Mouse (Mus musculus) midbrain, embryonic 10.5 days (tissue): ENCODE data around the gene Dnajc14. TPM values are rescaled to one million over a fixed set of nuclear protein-coding genes. Genes with fewer than 3 reads are reported as not detected.
"Not testable (repeated sequence)": the region's sequence is repeated elsewhere in the genome, so short reads cannot be mapped to it uniquely, and the experiment has no call there.

ENCODE experiments used
- DNase-seq: peaks from one replicate; pipeline ENCODE4 v3.0.0-alpha.2; 2017; ENCODE audit warnings: low spot score
- H3K27ac ChIP-seq: fragments of 300-500 bp; sonication (generic); replicated peaks from 2 replicates; pipeline ENCODE4 v1.5.1; 2016; ENCODE audit warnings: mild to moderate bottlenecking
- H3K27me3 ChIP-seq: fragments of 300-500 bp; sonication (generic); 2 replicates; pipeline ENCODE4 v1.6.1; 2016; ENCODE audit warnings: low read depth, mild to moderate bottlenecking; ENCODE audit not compliant: poor library complexity, severe bottlenecking
- H3K36me3 ChIP-seq: fragments of 300-500 bp; sonication (generic); 2 replicates; pipeline ENCODE4 v1.6.1; 2016; ENCODE audit warnings: mild to moderate bottlenecking, moderate library complexity
- H3K4me1 ChIP-seq: fragments of 300-500 bp; sonication (generic); 2 replicates; pipeline ENCODE4 v1.6.1; 2016
- H3K4me3 ChIP-seq: fragments of 300-500 bp; sonication (generic); 2 replicates; pipeline ENCODE4 v1.5.1; 2016; ENCODE audit warnings: mild to moderate bottlenecking, moderate library complexity
- H3K9me3 ChIP-seq: fragments of 300-500 bp; sonication (generic); replicated peaks from 2 replicates; pipeline ENCODE4 v1.6.1; 2016; ENCODE audit warnings: mild to moderate bottlenecking
- WGBS: fragments of 180-500 bp; shearing (Covaris S2); methylation state at CpG from one replicate; pipeline ENCODE4 v1.1.7; 2016; 5-methylcytosine and 5-hydroxymethylcytosine counted together
- polyA plus RNA-seq: library from polyadenylated mRNA; unstranded; fragments of >200 nt; fragmentation: Nextera tagmentation; extraction: Ambion mirVana; gene quantifications from 2 replicates; pipeline ENCODE4 v1.2.1, GENCODE M21; 2016

The Dnajc14 gene
- polyA plus RNA-seq, 1 experiment from 2014 or later: 50.7 TPM

DNA sequence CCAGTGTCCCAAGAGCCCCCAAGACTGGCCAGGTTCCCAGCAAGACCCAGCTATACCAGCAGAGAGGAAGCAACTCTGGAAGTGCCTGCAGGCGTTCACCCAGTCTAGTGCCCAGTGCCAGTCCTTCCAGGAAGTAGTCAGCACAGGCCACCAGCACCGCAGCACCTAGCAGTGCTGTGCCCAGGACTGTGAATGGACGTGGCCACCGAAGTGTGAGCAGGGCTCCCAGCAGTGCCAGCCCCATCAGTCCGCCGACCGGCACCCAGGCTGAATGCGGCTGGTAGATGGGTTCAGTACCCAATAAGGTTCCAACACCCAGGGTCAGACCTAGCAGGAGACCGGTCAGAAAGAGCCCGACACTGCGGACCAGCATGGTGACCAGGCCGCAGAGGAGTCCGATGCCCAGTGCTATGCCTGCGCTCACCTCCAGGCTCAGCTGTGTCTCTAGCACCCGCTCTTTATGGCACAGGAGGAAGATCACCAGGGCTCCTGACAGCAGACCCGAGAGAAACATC lies 1.8 kb upstream of the Dnajc14 start:
- no peaks in the 10 kb centered on the region for H3K9me3 ChIP-seq
- peaks cover 54% of the 10 kb centered on the region for H3K36me3 ChIP-seq
- no peak for DNase-seq
- peaks cover 33% of the 10 kb centered on the region for H3K4me1 ChIP-seq
- no peak overlapping the region; the same call in 1 of the 2 replicates for H3K4me3 ChIP-seq
- H3K27me3 ChIP-seq: no peaks in the 10 kb centered on the region
- WGBS: 82% methylated on average over 16 of the region's 16 CpGs
- no peak overlapping the region for H3K27ac ChIP-seq

GRCm38 (mm10) chr10:128802956-128803355 lies 906 bp upstream of the Dnajc14 start:
- peaks cover 42% of the 10 kb centered on the region for H3K4me1 ChIP-seq
- H3K9me3 ChIP-seq: no peaks in the 10 kb centered on the region
- no peaks in the 10 kb centered on the region for H3K27me3 ChIP-seq
- H3K4me3 ChIP-seq: peak overlapping the region; percentile 88
- peaks cover 59% of the 10 kb centered on the region for H3K36me3 ChIP-seq
- WGBS: 61% methylated on average over 4 of the region's 4 CpGs
- no peak for DNase-seq
- H3K27ac ChIP-seq: peak overlapping the region; percentile 97

GRCm38 (mm10) chr10:128803361-128803760 lies 501 bp upstream of the Dnajc14 start:
- H3K36me3 ChIP-seq: peaks cover 60% of the 10 kb centered on the region

GRCm38 (mm10) chr10:128804271-128805091 lies 619 bp downstream of the Dnajc14 start, which contains the start of gene Tmem198b:
Tmem198b (minus strand) TSS chr10:128804370.
- under 1% methylated on average over 28 of the region's 28 CpGs for WGBS

More at GRCm38 (mm10) chr10:128803361-128803760, 501 bp upstream of the Dnajc14 start:
- peak overlapping the region; percentile 97 for H3K27ac ChIP-seq
- no peak for DNase-seq
- 16% methylated on average over 6 of the region's 6 CpGs for WGBS
- no peaks in the 10 kb centered on the region for H3K9me3 ChIP-seq
- peak overlapping the region; percentile 88 for H3K4me3 ChIP-seq
- H3K4me1 ChIP-seq: peaks cover 46% of the 10 kb centered on the region
- H3K27me3 ChIP-seq: no peaks in the 10 kb centered on the region

DNA sequence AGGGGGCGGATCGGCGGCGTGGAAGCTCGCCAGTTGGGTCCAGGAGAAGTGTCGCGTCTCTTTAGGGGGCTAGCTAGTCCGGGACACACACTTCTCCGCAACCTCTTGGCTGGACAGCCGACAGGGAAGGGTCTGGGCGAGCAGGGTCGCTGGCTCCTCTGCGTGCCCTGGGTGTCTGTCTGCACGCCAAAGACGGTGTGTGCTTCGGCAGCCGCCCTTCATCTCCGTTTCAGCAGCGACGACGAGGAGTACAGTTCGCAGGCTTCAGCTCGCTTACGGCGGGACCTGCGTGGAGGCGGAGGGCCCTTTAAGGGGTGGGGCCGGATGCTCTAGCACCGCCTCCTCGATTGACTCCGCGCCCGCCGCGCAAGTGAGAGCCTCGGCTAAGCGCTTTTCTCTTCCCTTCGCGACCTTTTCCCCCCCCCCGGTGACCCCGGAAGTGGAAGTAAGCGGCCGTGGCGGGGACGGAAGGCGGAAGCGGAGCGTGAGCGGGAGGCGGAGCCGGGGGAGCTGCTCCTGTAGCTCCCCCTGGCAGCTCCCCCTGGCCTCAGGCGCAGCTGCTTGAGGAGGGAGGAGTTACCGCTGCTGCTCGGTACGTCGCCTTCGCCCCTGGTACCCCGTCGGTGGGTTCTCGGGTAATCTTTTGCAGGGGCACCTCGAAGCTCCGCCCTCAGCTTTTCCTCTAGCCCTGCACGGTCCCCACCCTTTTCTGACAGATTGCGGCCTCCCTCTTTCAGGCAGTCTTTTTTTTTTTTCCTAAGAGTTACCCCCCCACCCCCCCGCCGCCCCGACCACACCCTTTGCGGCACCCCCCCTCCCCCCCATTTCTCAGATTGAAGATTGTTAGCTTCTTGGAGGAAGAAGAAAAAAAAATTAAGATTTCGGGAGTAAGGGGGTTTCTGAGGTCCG lies 1.5 kb downstream of the Dnajc14 start:
- DNase-seq: peak; percentile 99
- peak overlapping the region; percentile 97 for H3K27ac ChIP-seq
- H3K9me3 ChIP-seq: no peaks in the 10 kb centered on the region
- WGBS: under 1% methylated on average over 70 of the region's 70 CpGs
- peaks cover 60% of the 10 kb centered on the region for H3K4me1 ChIP-seq
- H3K36me3 ChIP-seq: peaks cover 59% of the 10 kb centered on the region
- no peaks in the 10 kb centered on the region for H3K27me3 ChIP-seq
- peak overlapping the region; percentile 88 for H3K4me3 ChIP-seq

More at GRCm38 (mm10) chr10:128804271-128805091, 619 bp downstream of the Dnajc14 start, which contains the start of gene Tmem198b:
- Histone ChIP-seq H3K27ac (peak within 1 kb of the TSS; percentile 97), H3K4me3 (peak within 1 kb of the TSS; percentile 88), H3K9me3 (no peaks in the 10 kb centered on the region), H3K4me1 (peaks cover 58% of the 10 kb centered on the region), H3K36me3 (peaks cover 60% of the 10 kb centered on the region), H3K27me3 (no peaks in the 10 kb centered on the region)
- peak; percentile 84 for DNase-seq

GRCm38 (mm10) chr10:128806086-128806485 lies 2.2 kb downstream of the Dnajc14 start:
- Histone ChIP-seq H3K27me3 (no peaks in the 10 kb centered on the region), H3K36me3 (peaks cover 53% of the 10 kb centered on the region), H3K9me3 (no peaks in the 10 kb centered on the region), H3K4me1 (peaks cover 60% of the 10 kb centered on the region), H3K27ac (peak overlapping the region; percentile 97), H3K4me3 (peak overlapping the region; percentile 88)
- WGBS: 66% methylated on average over 6 of the region's 6 CpGs
- DNase-seq: no peak

GRCm38 (mm10) chr10:128807018-128807417 lies 3.2 kb downstream of the Dnajc14 start:
- Histone ChIP-seq H3K36me3 (peaks cover 45% of the 10 kb centered on the region), H3K27me3 (no peaks in the 10 kb centered on the region), H3K4me1 (peaks cover 60% of the 10 kb centered on the region), H3K4me3 (peak overlapping the region; percentile 88), H3K27ac (no peak overlapping the region), H3K9me3 (no peaks in the 10 kb centered on the region)
- WGBS: 96% methylated on average over 8 of the region's 8 CpGs
- no peak for DNase-seq

DNA sequence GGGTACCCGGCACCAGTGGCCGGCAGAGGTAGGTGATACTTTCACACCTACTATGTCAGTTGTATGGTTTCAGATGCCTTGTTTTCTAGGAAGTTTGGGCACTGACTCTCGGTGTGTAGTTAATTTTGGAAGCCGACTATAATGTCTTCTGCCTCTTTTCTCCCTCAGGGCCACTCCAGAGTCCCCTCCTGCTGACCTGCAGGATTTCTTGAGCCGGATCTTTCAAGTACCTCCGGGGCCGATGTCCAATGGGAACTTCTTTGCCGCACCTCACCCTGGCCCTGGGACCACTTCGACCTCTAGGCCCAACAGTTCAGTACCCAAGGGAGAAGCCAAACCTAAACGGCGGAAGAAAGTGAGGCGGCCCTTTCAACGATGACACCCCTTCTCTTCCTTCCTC lies 13.2 kb downstream of the Dnajc14 start, which contains the start of gene Sarnp:
Sarnp (plus strand) TSS at position 301 of the 400 bp plus-strand sequence.
- DNase-seq: no peak
- Histone ChIP-seq H3K27ac (no peak within 1 kb of the TSS), H3K27me3 (no peaks in the 10 kb centered on the region), H3K4me3 (no peak within 1 kb of the TSS), H3K9me3 (no peaks in the 10 kb centered on the region), H3K4me1 (peaks cover 10% of the 10 kb centered on the region), H3K36me3 (peaks cover 75% of the 10 kb centered on the region)
- 97% methylated on average over 13 of the region's 13 CpGs for WGBS

- no peak for DNase-seq
- Histone ChIP-seq H3K4me3 (peak overlapping the region; percentile 72; the same call in 1 of the 2 replicates), H3K27me3 (no peaks in the 10 kb centered on the region), H3K27ac (no peak overlapping the region), H3K4me1 (peaks cover 23% of the 10 kb centered on the region), H3K36me3 (peaks cover 61% of the 10 kb centered on the region), H3K9me3 (no peaks in the 10 kb centered on the region)
- WGBS: 92% methylated on average over 4 of the region's 4 CpGs
Observed at GRCm38 (mm10) chr10:128820217-128820616, 16.4 kb downstream of the Dnajc14 start.

DNA sequence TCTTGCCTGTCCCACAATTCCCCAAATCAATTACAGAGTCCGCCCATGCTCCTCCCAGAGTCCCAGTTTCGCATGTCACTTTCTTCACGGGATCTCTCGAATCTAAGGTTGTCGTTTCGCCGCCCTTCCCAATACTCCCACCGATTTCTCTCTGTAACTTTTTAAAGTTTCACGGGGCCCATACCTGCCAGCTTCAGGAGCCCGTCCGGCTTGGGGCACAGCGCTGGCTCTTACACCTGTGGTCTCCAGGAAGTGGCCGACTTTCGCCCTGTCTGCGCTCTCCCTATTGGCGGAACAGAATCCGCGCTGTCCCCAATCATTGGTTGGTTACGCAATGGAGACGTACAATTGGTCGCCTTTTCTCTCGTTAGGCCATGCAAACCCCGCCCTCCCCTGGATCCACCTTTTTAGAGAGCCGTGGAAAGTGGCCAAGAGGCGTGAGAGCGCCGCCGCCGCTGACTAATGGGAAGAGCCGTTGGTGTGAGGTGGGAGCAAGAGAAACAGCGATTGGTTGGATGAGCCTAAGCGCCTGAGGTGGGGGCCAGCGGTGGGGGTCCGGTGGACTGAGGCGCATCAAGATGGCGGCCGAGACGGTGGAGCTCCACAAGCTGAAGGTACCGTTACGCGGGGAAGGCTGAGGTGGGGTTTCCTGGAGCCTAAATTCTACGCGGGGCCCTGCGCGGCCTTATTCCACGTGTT lies 17.6 kb downstream of the Dnajc14 start, which contains the start of gene Ormdl2:
Ormdl2 (minus strand) TSS at position 288 of the 699 bp plus-strand sequence.
- peak within 1 kb of the TSS; percentile 72 for H3K4me3 ChIP-seq
- H3K4me1 ChIP-seq: peaks cover 23% of the 10 kb centered on the region
- no peaks in the 10 kb centered on the region for H3K9me3 ChIP-seq
- peaks cover 61% of the 10 kb centered on the region for H3K36me3 ChIP-seq
- no peaks in the 10 kb centered on the region for H3K27me3 ChIP-seq
- WGBS: under 1% methylated on average over 46 of the region's 46 CpGs
- H3K27ac ChIP-seq: peak within 1 kb of the TSS; percentile 87
- DNase-seq: peak; percentile 99

DNA sequence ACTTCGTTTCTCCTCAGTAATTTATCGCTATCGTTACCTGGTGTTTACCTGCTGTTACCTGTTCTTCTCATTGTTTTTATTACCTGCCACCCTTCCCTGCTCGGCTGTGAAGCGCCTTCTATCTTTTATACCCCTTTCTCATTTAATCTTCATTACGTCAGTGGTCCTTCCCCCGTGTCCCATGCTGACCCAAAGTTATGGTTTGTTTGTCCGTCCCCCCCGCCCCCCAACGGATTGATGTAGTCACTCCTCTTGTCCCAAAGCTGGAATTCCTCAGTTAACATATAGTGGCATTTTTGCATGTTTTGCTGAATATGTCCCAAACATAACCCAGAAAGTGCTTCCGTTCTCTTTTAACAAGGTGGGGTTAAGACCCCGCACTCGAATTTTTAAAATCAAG lies 18.3 kb downstream of the Dnajc14 start:
- WGBS: 6% methylated on average over 13 of the region's 13 CpGs
- Histone ChIP-seq H3K4me1 (peaks cover 23% of the 10 kb centered on the region), H3K36me3 (peaks cover 61% of the 10 kb centered on the region), H3K9me3 (no peaks in the 10 kb centered on the region), H3K4me3 (peak overlapping the region; percentile 72), H3K27ac (peak overlapping the region; percentile 87), H3K27me3 (no peaks in the 10 kb centered on the region)
- no peak for DNase-seq

GRCm38 (mm10) chr10:128823087-128823486 lies 19.2 kb downstream of the Dnajc14 start:
- not testable (repeated sequence) for H3K27me3 ChIP-seq, H3K9me3 ChIP-seq, H3K27ac ChIP-seq, DNase-seq
- Histone ChIP-seq H3K36me3 (peaks cover 60% of the 10 kb centered on the region), H3K4me1 (peaks cover 23% of the 10 kb centered on the region), H3K4me3 (peak overlapping the region; percentile 72)
- WGBS: 74% methylated on average over 4 of the region's 4 CpGs
